Mouse (Mus musculus): Measurements from ENCODE around the gene Hdac9.
A peak's percentile ranks its signal among the peaks of the same experiment; 100 is the strongest.

The Hdac9 gene

GRCm38 (mm10) chr12:34212162-34212561 lies 704.7 kb downstream of the Hdac9 start:
- DNase-seq, result no peak

DNA sequence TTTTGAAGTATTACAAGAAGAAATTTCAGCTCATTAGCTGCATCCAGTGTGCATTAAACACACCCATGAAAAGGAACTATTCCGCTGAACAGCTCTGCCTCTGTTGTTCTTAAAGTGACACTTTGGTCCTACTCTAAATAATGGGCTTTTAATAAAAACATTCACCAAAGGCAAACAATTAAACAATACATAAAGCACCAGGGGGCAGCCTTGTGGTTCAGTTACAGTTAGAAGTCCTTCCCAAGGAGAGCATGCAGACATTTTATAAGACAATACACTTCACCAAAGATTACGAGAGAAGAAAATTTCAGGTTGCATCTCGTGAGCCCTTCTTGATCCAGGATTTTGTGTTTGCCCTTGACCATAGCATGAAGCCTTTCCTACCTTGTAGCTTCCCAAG lies 715.4 kb downstream of the Hdac9 start:
- no peak for DNase-seq

GRCm38 (mm10) chr12:34200030-34200446 lies 716.9 kb downstream of the Hdac9 start:
- no peak for DNase-seq

DNA sequence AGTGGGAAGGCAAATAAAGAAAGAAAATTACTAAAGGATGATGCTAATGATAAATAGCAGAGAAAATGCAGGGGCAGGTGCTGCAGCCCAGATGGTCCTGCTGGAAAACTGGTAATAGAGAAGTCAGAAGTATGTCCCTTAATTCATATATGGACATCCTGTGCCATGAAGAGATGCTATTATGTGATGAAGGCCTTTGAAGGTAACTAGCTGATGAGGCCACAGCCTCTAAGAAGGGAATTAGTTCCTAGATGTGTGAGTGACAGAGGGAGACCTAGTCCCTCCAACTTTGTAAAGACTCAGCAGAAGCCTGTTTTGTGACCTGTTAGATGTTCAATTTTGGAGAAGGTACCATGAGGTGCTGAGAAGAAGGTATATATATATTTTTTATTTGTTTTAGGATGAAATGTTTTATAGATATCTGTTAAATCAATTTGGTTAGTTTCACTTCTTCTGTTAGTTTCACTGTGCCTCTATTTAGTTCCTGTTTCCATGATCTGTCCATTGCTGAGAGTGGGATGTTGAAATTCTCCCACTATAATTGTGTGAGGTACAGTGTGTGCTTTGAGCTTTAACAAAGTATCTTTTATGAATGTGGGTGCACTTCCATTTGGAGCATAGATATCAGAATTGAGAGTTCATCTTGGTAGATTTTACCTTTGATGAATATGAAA lies 721.6 kb downstream of the Hdac9 start:
- no peak for DNase-seq

GRCm38 (mm10) chr12:34194116-34194515 lies 722.8 kb downstream of the Hdac9 start:
- DNase-seq, result no peak

DNA sequence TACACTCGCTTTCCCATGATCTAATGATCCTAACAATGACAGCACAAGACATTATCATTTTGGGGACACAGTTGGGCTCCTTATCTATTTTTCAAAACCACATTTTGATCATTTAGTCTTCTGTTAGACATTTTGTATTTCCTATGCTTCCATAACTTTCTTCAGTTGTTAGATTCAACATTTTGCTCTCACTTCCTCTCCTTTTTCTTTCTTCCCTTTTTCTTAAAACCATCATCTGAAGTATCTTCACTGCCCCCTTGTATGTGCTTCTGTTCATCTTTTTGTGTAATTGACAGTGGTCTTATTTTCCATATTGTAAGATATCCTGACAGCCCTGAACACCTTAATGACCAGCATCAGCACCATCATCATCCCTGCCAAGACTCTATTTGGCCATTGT lies 725.6 kb downstream of the Hdac9 start:
- DNase-seq, result no peak

DNA sequence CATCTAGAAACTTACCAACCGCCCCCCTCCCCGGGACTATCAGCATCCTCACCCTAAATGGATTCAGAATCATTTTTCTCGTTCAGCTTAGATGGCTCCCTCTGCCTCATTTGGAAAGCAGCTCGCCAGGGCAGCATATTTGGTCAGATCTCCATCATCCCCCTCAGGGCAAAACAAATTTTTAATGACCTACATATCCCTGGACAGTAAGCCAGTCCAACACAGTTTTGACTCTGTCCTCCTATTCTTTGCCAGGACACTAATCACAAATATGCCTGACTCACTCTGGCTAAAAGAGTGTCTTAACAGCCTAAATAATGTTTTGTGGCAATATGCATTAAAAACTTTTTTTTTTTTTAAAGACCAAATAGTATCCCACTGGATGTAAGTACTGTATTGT lies 738.0 kb downstream of the Hdac9 start:
- no peak for DNase-seq

- DNase-seq, result no peak
Observed at GRCm38 (mm10) chr12:34176790-34177189, 740.1 kb downstream of the Hdac9 start.

DNA sequence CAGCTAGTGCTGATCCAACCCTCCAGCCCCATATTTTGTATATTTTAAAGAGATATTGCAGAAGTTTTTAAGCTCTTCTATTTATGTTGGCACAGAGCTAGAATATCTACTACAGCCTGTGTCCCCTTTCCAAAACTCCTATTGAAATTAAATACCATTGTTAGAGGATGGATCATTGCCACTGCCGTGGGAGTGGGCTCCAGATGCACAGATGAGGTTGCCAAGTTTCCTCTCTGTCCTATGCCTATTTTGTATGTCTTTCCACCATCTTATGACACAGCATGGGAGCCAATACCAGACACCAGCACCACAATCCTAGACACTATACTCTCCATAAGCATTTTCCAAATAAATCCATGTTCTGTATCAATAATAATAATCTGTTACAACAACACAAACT lies 743.9 kb downstream of the Hdac9 start:
- DNase-seq, result no peak

DNA sequence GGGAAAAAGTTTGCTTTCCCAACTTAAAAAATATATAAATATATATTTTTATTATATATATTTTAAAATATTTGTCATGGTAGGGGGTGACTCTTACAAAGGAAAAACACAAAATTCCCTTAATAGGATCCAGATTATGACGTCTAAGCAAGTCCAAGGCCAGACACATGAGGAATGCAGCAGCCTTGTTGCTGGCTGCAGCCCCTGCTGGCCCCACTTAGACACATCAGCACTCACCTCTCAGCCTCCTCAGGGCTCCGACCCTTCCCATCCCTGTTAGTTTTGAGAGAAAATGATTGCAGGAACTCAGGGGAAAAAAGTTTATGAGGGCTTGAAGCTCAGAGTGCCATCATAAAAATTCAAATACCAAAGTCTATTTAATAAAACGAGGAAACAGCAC lies 746.3 kb downstream of the Hdac9 start:
- peak; percentile 43 for DNase-seq

GRCm38 (mm10) chr12:34165674-34166073 lies 751.2 kb downstream of the Hdac9 start:
- DNase-seq, result peak; percentile 70

DNA sequence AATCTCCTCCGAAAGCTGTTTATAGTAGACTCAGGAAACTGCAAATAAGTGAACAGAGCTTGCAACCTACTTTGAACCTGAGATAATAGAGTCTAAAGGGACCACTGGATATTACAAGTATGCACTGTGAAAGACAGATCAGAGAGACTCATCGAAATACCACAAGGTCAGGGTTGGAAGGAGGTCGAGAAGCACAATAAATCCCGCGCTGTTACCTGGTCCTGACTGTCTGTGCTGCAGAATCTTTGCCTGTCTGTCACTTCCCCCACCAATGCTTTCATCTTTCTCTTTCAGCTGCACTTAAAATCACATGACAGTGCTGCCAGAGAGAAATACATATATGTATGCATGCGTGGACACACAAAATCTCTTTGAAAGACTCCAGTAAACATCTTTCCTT lies 760.6 kb downstream of the Hdac9 start:
- DNase-seq, result peak; percentile 31

GRCm38 (mm10) chr12:34155740-34156139 lies 761.2 kb downstream of the Hdac9 start:
- peak; percentile 76 for DNase-seq

GRCm38 (mm10) chr12:34154757-34155156 lies 762.1 kb downstream of the Hdac9 start:
- DNase-seq, result no peak

GRCm38 (mm10) chr12:34151336-34151735 lies 765.6 kb downstream of the Hdac9 start:
- DNase-seq, result peak; percentile 52

GRCm38 (mm10) chr12:34142743-34143142 lies 774.2 kb downstream of the Hdac9 start:
- no peak for DNase-seq

DNA sequence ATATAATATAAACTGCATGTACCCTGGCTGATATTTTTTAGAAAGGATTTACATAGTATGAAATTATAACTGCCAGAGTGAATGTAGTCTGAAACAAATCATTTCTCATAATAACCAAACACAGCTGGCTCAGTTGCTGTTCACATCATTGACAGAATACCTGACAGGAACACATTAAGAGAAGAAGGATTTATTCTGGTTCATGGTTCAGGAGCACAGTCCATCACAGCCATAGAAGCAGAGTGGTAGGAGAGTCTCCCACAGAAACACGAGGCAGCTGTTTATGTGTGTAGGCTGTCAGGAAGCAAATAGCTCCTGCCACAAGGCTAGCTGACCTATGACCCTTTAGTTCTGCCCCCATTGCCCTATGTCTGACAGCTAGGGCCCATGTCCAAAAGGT lies 803.6 kb downstream of the Hdac9 start:
- no peak for DNase-seq

GRCm38 (mm10) chr12:34092953-34093352 lies 823.9 kb downstream of the Hdac9 start:
- no peak for DNase-seq

DNA sequence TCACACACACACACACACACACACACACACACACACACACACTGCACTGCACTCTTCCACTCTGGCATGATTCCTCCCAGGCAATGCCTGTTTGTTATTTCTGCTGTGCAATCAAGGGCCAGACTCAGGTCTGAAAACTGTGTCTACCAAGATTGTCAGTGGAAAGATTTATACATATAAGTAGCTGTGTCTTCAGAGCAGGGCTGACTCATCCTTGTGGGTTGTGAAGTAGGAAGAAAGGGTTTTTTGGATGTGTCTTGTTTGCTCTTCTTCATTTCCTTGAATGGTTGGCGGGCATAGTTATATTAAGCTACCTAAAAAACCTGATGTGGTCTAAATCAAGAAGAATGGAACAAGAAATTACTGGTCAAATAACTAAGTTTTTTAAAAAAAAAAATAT lies 825.0 kb downstream of the Hdac9 start:
- DNase-seq, result no peak

DNA sequence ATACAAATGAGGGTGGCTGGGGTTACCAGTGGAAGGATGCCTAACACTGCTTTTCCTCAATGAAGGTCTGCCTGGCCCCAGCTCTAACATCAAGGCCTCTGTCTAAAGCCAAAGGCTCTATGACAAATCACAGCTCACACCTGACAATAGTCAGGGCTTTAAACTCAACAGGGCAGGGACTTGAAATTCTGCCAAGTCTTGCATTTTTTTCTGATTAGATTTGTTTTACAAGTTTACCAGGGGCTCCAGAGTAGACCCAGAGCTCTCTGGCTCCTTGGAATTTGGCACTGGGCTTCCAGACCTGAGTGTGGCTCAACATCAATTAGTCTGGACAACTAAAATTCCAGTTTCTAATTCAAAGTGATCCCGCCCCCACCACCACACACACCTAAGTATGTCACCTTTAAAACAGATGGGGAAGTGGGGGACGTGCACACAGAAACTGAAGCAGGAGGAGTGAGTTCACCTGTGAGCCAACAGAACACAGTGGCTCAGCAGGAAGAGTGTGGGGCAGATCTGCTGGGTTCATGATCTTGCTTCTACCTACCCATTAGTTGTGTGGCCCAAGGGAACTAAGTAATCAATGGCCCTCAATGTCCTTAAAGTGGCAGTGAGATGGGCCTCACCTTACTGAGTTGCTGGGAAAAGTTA lies 829.5 kb downstream of the Hdac9 start:
- peak; percentile 63 for DNase-seq

DNA sequence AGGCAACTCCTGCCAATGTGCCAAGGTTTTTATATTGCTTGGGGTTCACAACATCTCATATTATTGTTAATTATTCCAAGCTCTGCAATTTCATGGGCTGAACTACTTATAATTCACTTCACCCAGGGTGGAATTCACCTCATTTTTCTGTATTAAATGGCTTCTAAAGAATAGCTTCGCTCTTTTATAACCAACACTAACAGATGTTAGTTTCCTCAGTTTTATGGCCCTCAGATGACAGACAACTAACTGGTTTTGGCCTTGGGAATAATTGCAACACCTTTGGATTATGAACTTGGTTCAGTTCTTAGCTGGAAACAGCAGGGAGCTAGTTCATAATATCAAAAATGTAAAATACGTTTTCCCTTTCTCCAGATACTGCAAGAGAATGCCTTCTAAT lies 839.9 kb downstream of the Hdac9 start:
- DNase-seq, result no peak

GRCm38 (mm10) chr12:34075805-34076509 lies 840.9 kb downstream of the Hdac9 start:
- no peak for DNase-seq

- DNase-seq, result no peak
Observed at GRCm38 (mm10) chr12:34052508-34052907, 864.4 kb downstream of the Hdac9 start.

DNA sequence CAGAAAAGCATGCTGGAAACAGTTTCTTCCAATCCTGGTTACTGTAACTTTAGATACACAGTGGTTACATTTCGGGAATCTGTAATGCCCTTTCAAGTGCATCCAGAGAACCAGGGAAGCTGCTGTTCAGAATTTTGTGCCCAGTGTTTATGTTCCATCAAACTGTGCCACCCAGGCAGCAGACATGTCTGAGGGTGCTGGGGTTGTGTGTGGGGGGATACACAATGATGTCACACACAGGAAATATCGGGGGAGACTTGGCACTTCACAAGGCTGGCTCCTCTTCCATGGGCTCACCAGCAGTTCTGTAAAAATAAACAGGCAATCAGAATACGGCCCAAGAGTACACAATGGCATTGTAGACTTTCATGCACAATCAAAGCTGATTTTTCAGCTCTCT lies 864.9 kb downstream of the Hdac9 start:
- DNase-seq, result no peak

Measured in heart, adult 11 months (tissue).